Mouse (Mus musculus) G1E (cell line): Measurements from ENCODE around the gene Mrto4.

Experiments
- CTCF ChIP-seq: IDR thresholded peaks from 2 replicates; pipeline ENCODE4 v1.5.1; 2012; ENCODE audit warnings: low read depth, low read length, inconsistent platforms, mixed read lengths
- GATA1 ChIP-seq: IDR thresholded peaks from 2 replicates; pipeline ENCODE4 v1.6.1; 2012; ENCODE audit warnings: borderline replicate concordance, low read length, inconsistent platforms, mixed read lengths
- POLR2AphosphoS5 ChIP-seq: IDR thresholded peaks from 2 replicates; pipeline ENCODE4 v1.6.1; 2012; ENCODE audit warnings: low read depth, low read length, inconsistent platforms; ENCODE audit not compliant: insufficient replicate concordance
- TAL1 ChIP-seq: conservative IDR thresholded peaks from 2 replicates; pipeline ENCODE4 v1.6.1; 2012; ENCODE audit warnings: low read depth, low read length, inconsistent platforms, mixed read lengths

DNA sequence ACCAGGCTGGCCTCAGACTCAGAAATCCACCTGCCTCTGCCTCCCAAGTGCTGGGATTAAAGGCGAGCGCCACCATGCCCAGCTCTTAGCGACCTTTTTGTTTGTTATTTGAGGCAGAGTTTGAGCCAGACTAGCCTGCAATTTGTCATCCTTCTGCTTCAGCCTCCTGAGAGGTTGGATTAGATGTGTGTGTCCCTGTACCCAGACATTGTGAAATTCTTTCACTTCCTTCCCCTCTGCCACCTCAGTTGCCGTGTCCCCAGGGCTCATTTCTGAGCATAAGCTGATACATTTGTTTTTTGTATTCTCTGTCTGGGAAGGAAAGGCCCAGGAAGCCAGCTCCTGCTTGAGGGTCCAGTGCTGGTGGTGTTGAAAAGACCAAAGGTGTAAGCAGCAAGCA is 11.5 kb downstream of the Mrto4 start:
- TF ChIP-seq CTCF, result no peak
- TF ChIP-seq TAL1, result no peak
- TF ChIP-seq GATA1, result no peak
- TF ChIP-seq POLR2AphosphoS5, result no peak
